Mouse (Mus musculus): Measurements from ENCODE around the gene Smim27.
A peak's percentile ranks its signal among the peaks of the same experiment; 100 is the strongest.
"Not testable (repeated sequence)": the region's sequence is repeated elsewhere in the genome, so short reads cannot be mapped to it uniquely, and the experiment has no call there.

Gene Smim27

DNA sequence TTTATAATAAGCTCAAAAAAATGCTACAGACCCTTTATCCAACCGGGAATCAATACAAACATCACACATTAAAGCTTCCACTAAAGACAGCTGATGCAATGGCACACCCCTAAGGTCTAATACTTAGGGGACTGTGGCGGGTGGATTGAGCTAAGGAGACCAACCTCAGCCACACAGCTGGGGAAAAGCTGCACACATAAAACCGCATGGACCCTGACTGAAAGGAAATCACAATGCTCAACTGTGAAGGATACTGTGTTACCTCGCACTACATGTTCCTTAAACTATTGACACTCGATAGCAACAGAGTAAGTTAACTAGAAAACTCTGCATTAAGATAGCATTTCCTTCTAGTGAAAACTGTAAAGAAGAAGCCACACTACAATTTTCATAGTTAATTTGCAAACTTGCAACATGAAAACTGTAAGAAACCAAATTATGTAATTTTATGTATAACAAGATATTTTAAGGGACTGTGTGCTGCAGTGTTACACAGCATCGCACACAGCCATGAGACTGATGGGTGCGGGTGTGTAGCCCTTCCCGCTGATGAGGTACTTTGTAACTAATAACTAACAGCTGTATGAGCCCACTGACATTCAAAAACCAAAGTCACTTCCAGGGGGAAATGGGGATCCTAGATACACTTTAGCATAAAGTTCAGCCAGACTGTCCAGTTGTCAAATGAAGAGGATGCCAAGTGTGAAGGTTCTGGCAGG, 14.8 kb upstream of the Smim27 start:
- DNase-seq (ENCODE audit: low read depth, low spot score): no peak

DNA sequence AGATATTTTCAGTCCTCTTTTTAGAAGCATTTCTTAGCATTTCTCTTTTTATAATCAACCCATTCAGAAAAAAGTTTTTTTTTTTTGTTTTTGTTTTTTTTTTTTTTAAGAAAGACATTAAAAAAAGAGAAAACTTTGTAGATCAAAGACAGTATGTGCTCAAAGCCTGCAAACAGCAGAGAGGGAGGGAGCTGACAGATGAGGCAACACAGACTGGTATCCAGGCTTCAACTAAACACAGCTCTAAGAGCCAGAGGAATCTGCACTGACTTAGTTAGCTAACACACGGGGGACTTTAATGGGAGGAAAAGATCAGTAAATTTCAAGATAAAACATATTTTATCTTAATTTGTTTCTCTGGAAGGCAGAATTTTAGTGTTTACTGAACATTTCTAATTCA, 5.1 kb upstream of the Smim27 start:
- DNase-seq (ENCODE audit: low read depth, low spot score): no peak

DNA sequence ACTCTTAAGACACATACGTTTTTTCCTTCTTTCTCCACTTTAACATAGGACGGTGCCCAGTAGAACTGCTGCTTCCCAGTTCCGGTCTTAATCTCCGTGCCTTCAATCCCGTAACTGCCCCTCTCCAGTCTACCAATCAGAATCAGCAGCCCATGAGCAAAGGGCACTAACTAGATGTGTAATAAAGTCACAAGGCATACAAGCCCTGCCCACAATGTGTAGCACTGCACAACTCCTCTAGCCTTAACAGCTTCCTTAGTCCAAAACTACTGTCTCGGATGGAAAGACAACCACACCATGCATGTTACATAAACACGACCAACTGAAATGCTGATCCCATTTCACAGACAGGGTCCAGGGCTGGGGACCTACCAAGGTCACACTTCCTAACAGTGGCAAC, 1.7 kb upstream of the Smim27 start:
- no peak for DNase-seq (ENCODE audit: low read depth, low spot score)

DNA sequence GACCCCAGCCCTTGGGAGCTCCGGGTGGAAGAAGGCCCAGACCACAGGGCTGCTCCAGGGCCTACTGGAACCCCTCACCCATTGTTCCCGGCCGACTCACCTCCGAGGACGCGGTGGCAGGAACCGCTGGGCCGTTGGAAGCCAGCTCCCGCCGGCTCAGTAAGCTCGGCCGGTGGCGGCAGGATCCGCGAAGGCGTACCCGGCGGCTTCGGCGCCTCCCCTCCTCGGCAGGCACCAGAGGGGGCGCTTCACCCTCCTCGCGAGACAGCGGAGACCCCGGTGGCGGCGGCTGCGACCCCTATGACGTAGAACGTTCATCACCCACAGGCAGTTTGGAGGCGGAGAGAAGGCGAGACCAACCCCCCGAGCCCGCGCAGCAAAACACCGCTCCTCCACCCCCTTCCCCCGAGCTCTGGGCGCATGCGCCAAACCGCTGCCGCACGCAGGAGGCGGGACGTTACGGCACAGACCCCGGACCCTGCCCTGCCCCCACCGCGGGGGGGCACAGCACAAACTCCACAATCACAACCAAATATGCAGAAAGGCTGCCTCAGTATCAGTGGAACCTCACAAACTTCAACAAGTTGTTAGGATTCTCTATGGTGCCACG, 1.1 kb upstream of the Smim27 start:
- DNase-seq (ENCODE audit: low read depth, low spot score): peak; percentile 85

DNA sequence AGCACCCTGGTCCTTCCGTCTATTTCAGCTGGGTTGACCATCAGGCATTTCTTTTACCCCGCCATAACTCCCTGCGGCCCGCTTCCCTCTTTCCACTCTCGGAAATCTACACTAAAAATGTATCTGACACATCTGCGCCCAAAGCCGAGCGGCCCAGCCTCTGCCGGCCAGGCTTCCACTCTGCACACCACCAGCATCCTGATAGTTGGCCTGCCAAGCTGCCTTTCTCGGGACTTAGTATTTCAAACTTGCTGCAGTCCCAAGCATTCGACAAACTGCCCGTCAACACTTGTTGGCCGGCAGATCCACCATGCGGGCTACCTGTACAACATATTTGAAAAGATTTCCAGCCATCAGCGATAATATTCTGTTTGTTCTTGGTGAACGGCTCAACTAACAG, 544 bp upstream of the Smim27 start:
- no peak for DNase-seq (ENCODE audit: low read depth, low spot score)

DNA sequence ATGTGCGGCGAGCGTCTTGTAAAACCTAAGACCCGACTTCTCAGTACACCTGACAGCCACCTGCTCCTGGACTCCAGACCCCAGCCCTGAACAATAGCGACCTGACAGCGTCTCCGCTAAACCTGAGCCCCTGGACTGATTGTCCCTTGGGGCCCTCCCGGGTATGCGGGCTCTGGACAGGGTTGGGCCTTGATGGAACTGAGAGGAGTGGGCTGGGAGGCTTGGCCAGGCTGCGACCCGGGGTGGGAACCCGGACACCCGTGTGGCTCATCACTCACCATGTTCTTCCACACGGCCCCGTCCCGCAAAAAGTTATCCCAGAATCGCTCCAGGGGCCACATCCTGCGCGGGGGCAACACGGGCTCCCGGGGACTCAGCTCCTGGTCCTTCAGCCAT, 9.5 kb downstream of the Smim27 start:
- no peak for DNase-seq (ENCODE audit: low read depth, low spot score)

DNA sequence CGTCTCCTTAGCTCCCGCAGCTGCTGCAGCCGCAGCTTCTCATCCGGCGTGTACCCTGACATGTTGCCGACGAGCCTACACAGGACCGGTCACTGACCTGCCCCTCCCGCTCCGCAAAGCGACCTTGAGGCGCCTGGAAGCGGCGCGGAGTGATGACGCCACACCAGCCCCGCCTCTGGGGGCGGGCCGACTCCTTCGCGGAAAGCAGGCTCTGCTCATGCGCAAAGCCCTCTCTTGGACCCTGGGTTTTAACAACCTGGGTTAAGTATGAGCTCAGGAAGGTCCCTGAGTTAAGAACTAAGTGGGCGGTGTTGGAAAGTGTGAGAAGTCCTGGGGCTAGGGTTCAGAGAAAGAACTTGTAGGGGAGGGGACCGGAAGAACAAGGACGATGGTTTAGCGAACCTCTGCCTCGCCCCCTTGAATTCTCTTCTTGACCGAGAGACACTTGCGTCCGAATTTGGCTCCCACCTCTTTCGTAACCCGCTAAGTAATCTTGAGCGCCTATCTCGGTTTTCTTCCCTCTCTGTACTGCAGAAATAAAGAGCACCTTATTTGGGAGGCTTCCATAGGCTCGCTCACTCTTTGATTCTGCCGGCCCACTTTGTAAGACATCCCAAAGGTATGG, 10.0 kb downstream of the Smim27 start, which contains the start of gene Ndufb6:
Gene Ndufb6, minus strand, starts transcription at position 146 of the 625 bp plus-strand sequence.
- DNase-seq (ENCODE audit: low read depth, low spot score): peak; percentile 95

DNA sequence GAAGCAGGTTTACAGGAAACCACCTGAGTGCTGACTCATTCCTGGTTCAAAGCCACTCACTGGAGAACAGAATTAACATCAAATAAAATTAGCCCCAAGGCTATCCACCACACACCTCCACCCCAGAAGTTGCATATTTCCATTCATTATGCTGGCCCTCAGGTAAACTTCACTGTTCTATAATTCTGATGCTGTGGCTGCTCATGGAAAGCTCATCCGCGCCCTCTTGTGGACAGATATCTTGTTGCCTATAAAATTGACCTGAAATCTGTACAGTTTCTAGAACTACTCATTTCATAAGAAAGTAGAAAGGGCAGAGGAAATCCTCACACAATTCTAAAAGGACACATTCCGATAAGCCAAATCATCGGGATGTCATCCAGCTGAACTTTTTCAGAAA, 16.2 kb downstream of the Smim27 start:
- DNase-seq (ENCODE audit: low read depth, low spot score): no peak

DNA sequence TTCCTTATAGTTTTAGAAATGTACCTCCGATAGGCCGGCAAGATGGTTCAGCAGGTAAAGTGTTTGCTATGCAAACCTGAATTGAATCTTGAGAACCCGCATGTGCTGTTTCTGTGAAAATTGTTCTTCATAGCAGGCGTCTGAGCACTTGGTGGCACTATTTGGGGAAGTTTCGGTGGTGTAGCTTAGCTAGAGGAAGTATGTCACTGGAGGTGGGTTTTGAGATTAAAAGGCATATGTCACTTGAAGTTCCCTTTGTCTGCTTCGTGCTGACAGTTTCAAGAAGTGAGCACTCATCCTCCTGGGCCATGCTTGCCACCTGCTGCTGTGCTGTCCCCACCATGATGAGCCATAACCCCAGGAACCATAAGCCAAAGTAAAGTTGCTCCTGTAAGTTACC, 18.0 kb downstream of the Smim27 start:
- DNase-seq (ENCODE audit: low read depth, low spot score): no peak

DNA sequence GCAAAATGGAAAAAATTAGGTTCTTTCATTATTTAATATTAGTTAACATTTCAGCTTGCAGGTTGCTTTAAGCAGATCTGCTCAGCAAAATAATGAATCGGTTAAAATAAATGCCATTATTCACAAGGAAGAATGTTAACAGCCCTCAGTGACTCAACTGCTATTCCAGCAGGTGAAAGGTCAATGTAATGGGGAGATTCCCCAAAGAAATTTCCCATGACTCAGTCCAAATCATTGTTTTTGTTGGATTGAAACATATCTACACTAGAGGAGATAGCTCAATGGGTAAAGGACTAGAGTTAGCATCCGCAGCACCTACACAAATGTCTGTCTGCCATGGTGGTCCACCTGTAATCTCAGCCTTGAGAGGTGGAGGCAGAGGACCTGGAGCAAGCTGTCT, 19.7 kb downstream of the Smim27 start:
- no peak for DNase-seq (ENCODE audit: low read depth, low spot score)

DNA sequence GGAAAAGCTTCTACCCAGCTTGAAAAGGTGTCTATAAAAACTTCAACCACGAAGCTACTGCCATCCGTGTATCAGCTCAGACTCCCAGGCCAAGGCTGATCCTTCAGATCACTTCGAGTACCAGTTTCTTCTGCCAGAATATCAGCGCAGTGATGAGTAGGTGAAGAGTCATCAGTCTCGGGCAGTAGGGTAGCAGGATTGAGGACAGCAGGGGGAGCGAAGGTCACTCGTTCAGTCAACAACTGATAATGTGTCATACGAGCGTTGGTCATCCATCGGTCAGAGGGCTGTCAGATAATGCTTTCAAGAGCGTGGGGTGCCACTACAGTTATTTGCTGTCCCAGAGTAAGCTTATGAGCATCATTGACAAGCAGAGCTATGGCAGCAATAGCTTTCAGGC, 22.1 kb downstream of the Smim27 start:
- not testable (repeated sequence) for DNase-seq (ENCODE audit: low read depth, low spot score)

DNA sequence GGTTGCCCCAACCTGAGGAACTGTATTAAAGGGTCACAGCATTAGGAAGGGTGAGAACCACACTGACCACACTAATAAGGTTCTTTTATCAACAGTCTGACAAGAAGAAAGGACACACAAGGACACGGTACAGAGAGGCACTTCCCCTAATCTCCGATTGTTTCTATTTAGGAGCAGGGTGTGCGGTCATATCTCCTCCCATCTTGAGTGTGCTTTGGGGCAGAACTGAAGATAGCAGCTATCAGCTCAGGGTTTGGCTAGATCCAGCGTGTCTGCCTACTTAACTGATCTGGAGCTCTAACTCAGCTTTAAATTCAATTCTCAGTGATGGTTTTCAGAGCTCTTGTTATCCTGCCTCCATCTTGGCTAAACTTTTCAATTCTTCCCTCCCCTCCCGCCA, 29.8 kb downstream of the Smim27 start:
- DNase-seq (ENCODE audit: low read depth, low spot score): no peak

DNA sequence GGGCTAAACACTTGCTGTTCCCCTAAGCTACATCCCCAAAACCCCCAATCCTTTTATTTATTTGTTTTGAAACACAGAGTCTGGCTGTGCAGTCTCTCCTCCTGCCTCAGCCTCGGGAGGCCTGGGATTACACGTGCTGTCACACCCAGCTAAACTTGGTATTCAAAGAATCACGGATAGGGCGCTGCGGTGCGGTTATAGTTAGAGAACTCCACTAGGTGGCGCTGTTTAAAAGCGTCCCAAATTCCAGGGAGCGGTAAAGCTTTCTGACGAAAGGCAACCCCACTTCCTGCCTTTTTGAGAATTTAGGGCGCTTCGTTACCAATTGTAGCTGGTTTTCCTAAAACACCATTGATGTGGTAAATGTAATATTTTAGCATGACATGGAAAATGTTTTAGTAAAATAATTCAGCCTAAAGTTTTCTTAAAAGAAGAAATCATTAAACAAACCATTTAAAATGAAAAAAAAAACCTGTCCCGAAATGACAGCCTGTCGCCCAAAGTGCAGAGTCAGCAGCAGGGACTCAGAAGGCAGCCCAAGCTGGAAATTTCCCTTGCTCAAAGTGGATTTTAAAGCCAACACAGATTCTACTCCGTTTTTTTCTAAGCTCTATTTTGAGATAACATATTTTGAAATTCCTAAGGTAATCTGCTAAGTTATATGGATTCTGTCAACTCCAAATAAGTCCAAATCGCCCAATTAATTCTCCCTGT, 31.9 kb downstream of the Smim27 start:
- peak; percentile 56 for DNase-seq (ENCODE audit: low read depth, low spot score)

DNA sequence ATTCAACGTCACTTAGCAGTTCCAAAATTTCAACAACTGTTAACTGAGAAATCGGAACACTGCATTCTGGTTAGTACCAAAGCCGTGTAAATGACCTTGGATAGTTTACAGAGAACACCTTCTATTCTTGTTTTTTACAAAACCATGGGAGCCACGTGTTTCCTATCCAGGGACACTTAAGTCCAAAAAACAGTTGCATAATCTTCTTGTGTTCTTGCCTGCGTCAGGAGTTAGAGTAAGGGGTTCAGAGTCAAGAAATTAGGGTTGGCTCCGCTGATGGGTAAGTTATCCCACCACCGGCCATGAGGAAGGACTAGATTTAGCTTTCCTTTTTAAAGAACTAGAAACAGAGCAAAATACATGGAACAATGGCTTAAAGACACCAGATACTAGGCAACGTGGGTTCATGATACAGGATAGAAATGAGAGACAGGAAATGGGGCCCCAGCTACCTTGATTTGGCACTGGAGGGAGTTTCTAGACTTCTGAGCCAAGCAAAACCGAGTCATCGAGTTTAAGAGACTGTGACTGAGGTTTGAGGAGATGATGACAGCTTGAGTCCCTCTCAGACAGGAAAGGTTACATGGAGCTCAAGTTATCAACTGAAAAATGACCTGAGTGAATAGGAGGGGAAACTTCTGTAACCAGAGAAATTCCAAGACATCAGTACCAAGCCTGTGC, 33.2 kb downstream of the Smim27 start:
- no peak for DNase-seq (ENCODE audit: low read depth, low spot score)

DNA sequence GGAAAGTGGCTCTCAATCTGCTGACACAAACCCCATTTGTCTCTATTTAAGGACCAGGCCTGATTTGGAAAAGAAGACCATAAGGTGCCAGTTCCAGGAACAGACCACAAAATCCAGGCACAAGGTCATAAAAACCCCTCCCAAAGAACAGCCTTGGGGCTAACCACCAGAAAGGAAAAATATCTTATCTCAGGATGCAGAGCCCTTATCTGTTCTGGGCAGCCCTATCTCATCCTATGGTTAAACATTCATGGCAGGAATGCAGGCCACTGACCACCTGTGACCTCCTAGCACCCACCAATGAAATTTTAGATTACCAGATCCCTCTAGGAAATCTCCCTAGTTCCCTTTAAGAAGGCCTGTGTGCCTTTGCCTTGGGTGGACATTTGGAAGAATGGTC, 40.3 kb downstream of the Smim27 start:
- DNase-seq (ENCODE audit: low read depth, low spot score): no peak

DNA sequence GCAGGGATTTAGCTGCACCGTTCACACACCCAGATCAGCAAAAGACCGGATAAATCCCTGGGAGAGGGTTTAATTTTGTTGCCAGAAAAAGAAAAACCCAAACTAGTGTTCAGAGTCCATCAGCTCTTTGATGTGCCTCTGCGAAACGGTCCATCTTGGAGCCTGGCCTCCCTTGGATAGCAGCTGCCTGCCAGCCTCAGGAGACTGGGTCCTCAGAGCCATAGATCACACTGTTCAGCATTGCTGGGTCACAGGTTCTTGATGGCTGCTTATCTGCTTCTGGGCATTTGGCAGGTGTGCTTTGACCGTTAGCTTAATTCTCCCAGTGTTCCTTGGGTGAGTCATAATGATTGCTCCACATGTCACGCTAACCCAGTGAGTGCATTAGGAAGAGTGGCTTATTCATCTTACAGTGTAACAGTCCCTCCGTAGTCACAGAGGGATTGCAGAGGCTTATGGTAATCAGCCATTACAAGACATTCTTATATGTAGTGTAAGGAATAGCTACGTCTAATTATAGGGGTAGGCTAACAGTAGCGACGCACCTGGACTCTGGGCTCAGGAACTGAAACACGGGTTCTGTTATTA, 41.5 kb downstream of the Smim27 start:
- DNase-seq (ENCODE audit: low read depth, low spot score): no peak

DNA sequence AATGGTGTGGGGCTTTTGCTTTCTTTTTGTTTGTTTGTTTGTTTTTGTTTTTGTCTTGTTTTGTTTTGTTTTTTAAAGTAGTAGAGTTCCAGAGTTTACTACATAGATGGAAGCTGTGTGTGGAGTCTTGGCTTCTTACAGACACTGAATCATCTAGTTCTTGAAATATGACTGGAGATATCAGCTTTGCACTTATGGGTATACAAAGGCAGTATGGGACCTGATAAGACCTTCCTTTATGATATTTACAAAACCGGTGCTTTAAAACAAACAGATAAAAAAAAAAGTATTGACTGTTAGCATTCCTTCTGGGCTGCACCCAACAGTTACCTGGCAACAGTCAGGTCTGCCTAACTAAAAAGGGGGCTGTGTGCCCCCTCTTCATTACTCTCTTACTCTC, 42.8 kb downstream of the Smim27 start:
- DNase-seq (ENCODE audit: low read depth, low spot score): no peak

DNA sequence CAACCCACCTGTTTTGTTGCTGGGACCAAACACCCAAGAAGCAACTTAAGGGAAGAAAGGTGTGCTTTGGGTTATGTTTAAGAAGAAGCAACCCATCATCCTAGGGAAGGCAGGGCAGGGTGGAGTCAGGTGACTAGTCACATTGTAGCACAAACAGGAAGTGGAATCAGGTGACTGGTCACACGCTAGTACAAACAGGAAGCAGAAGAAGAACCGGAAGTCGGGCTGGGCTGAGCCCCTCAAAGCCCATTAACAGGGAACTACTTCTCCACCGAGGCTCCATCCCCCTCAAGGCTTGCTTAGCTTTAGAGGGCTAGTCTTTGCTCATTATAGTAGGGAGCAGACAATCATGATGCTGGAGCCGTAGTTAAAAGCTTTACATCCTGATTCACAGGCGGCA, 43.6 kb downstream of the Smim27 start:
- no peak for DNase-seq (ENCODE audit: low read depth, low spot score)

DNA sequence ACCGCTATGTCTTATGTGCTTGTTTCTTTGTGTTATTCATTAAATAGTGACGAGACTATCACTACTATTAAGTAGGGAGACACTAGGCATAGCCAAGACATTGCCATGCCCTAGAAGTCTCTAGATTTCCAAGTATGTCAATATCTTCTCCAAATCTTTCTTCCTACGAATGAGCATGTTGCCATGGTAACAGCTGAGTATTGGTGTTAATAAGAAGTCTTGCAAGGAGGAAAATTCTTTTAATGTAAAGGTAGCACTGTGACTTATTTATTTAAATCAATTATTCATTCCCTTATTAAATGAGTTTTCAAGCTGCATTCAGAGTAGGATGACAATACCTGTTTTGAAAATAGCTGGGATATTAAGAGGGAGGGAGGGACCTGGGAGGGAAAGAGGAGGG, 48.0 kb downstream of the Smim27 start:
- no peak for DNase-seq (ENCODE audit: low read depth, low spot score)
